Mouse (Mus musculus) kidney, postnatal 0 days (tissue): ENCODE measurements at regions not wholly inside any gene's neighbourhood (a gene's known extent, or its start where the extent isn't known, plus 50 kb on each side); places are given as distances from the start of the nearest gene placed in this dataset.

Source experiments
- ATAC-seq: fragments of 200-750 bp; cut with Nextera tagmentation; replicated peaks from 2 replicates; pipeline ENCODE4 v1.8.0; 2017; ENCODE audit warnings: low read depth, moderate number of reproducible peaks, moderate TSS enrichment, moderate library complexity; ENCODE audit not compliant: low FRiP score
- DNase-seq: peaks from one replicate; pipeline ENCODE4 v3.0.0-alpha.2; 2016; ENCODE audit warnings: low spot score
- H3K27ac ChIP-seq: fragments of 300-500 bp; sonication (generic); 2 replicates; pipeline ENCODE4 v1.5.1; 2014; ENCODE audit warnings: mild to moderate bottlenecking
- H3K27me3 ChIP-seq: fragments of 300-500 bp; sonication (generic); 2 replicates; pipeline ENCODE4 v1.6.1; 2014; ENCODE audit warnings: low read length, mixed read lengths; ENCODE audit not compliant: insufficient read depth
- H3K36me3 ChIP-seq: fragments of 300-500 bp; sonication (generic); 2 replicates; pipeline ENCODE4 v1.6.1; 2014; ENCODE audit warnings: low read length, mixed read lengths; ENCODE audit not compliant: insufficient read depth
- H3K4me1 ChIP-seq: fragments of 300-500 bp; sonication (generic); replicated peaks from 2 replicates; pipeline ENCODE4 v1.6.1; 2014; ENCODE audit warnings: antibody characterized with exemption, low read length, mixed read lengths; ENCODE audit not compliant: insufficient read depth
- H3K4me2 ChIP-seq: fragments of 300-500 bp; sonication (generic); 2 replicates; pipeline ENCODE4 v1.6.1; 2014; ENCODE audit warnings: mild to moderate bottlenecking, low read length, moderate library complexity, mixed read lengths
- H3K4me3 ChIP-seq: fragments of 300-500 bp; sonication (generic); replicated peaks from 2 replicates; pipeline ENCODE4 v1.5.1; 2014; ENCODE audit warnings: low read depth, low read length
- H3K9ac ChIP-seq: fragments of 300-500 bp; sonication (generic); 2 replicates; pipeline ENCODE4 v1.6.1; 2014; ENCODE audit warnings: low read depth, low read length
- H3K9me3 ChIP-seq: fragments of 300-500 bp; sonication (generic); replicated peaks from 2 replicates; pipeline ENCODE4 v1.6.1; 2016; ENCODE audit warnings: low read length, inconsistent platforms, mixed read lengths
- CTCF ChIP-seq: IDR thresholded peaks from 2 replicates; pipeline ENCODE4 v1.5.1; 2016; ENCODE audit warnings: antibody characterized with exemption, low read depth, mild to moderate bottlenecking, moderate library complexity
- WGBS: fragments of 180-500 bp; shearing (Covaris S2); extraction: QIAGEN DNeasy Blood & Tissue Kit; methylation state at CpG from one replicate; pipeline ENCODE4 v1.1.7; 2014; 5-methylcytosine and 5-hydroxymethylcytosine counted together

DNA sequence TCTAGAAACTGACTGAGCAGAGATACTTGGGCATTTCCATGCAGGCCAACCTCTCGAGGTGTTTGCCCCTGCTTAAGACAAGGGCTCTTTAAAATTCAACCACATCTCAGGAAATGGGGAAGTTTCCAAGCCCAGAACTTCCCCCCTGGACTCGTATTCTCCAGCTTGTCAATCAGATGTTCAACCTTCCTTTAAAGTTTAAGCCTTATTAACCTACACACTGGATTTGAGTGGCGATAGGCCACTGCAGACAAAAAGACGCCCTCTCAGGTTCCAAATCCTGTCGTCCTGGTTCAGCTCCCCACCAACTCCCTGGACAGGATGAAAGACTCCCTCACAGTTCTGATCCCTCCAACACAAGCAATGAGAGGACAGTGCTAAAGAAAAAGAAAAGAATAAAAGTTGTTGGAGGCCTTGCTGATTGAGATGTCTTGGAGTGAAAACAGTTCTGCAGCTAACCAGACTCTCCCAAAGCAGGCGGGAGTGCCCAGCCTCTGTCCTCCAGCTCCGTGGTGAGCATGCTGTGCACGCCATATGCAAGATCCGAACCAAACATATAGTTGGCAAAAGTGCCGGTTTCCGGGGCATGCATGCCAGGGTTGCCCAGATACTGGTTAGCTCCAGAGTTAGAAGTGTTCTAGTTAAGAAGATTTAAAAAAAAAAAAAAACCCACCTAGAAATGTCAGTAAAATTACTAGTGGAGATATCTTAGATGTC, 298.3 kb downstream of the Mycn start:
- Histone ChIP-seq H3K27ac (no peak overlapping the region), H3K36me3 (no peaks in the 10 kb centered on the region), H3K9ac (no peak overlapping the region), H3K27me3 (no peaks in the 10 kb centered on the region), H3K4me2 (no peak overlapping the region), H3K9me3 (no peaks in the 10 kb centered on the region), H3K4me3 (no peak overlapping the region), H3K4me1 (no peaks in the 10 kb centered on the region)
- no peak for TF ChIP-seq CTCF
- WGBS: 50% methylated on average over 11 of the region's 11 CpGs
- ATAC-seq (no peak), DNase-seq (peak; percentile 69)

DNA sequence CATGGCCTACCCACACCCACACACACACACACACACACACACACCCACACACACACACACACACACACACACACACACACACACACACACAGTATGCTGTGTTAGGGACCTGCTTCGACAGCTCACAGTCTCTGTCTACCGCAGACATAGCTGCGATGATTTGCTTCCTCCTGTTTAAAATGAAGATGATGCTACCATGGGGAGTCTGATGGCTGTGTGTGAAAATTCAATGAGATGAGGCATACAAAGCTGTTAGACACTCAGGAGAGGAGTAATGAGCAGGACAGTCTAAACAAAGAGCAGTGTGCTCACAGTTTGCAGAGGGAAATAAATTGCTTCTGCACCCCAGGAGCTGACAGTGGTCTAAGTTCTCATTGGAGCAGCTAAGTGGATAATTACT, 306.4 kb downstream of the Mycn start:
- no peaks in the 10 kb centered on the region for H3K27me3 ChIP-seq
- no peak overlapping the region for H3K9ac ChIP-seq
- WGBS: 94% methylated on average over 3 of the region's 3 CpGs
- DNase-seq (no peak), ATAC-seq (no peak)
- H3K4me1 ChIP-seq: no peaks in the 10 kb centered on the region
- H3K4me3 ChIP-seq: no peak overlapping the region
- no peak overlapping the region for H3K27ac ChIP-seq
- no peaks in the 10 kb centered on the region for H3K36me3 ChIP-seq
- H3K9me3 ChIP-seq: no peaks in the 10 kb centered on the region
- H3K4me2 ChIP-seq: no peak overlapping the region
- no peak for TF ChIP-seq CTCF

DNA sequence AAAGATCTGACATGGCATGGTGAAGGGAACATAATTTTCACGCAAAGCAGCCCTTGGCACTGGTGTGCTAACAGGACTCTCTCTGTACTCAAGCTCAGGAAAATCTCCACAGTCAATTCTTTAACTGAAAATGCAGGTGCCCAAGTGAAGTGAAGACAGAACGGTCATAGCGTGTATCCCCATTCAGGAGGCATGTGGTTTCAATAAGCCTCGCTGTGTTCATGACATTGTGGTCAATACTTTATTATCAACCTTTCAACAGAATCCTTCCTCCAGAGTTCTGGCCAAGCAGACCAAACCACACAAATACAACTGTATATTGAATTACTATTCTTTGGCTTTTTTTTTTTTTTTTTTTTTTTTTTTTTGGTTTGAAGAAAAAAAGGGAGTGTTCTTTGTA, 314.1 kb downstream of the Mycn start:
- H3K27me3 ChIP-seq: no peaks in the 10 kb centered on the region
- no peaks in the 10 kb centered on the region for H3K9me3 ChIP-seq
- H3K4me3 ChIP-seq: no peak overlapping the region
- no peaks in the 10 kb centered on the region for H3K4me1 ChIP-seq
- no peak overlapping the region for H3K4me2 ChIP-seq
- TF ChIP-seq CTCF: no peak
- H3K27ac ChIP-seq: no peak overlapping the region
- H3K9ac ChIP-seq: no peak overlapping the region
- WGBS: 94% methylated on average over 4 of the region's 4 CpGs
- no peak for DNase-seq
- H3K36me3 ChIP-seq: no peaks in the 10 kb centered on the region
- ATAC-seq: no peak

DNA sequence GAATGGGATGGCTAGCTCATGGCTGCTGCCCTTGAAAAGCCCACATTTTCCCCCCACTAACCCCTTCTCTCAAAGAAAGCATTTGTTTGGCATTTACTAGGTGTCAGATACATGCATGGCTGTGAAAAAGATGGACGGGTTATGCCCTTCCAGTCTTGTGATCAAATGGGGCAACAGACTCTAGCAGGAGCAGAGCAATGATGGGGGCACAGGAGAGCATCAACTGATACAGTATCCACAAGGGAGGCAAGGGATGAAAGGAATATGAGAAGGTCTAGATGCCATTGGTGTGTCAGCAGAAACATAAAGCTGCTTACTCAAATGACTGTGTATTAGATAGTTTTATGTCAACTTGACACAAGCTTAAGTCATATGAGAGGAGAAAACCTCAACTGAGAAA, 315.9 kb downstream of the Mycn start:
- no peak overlapping the region for H3K4me2 ChIP-seq
- H3K27ac ChIP-seq: no peak overlapping the region
- no peak overlapping the region for H3K9ac ChIP-seq
- DNase-seq: peak; percentile 28
- H3K4me1 ChIP-seq: no peaks in the 10 kb centered on the region
- WGBS: 68% methylated on average over 1 of the region's 1 CpGs
- ATAC-seq: no peak
- no peaks in the 10 kb centered on the region for H3K36me3 ChIP-seq
- H3K4me3 ChIP-seq: no peak overlapping the region
- H3K9me3 ChIP-seq: no peaks in the 10 kb centered on the region
- TF ChIP-seq CTCF: no peak
- no peaks in the 10 kb centered on the region for H3K27me3 ChIP-seq

DNA sequence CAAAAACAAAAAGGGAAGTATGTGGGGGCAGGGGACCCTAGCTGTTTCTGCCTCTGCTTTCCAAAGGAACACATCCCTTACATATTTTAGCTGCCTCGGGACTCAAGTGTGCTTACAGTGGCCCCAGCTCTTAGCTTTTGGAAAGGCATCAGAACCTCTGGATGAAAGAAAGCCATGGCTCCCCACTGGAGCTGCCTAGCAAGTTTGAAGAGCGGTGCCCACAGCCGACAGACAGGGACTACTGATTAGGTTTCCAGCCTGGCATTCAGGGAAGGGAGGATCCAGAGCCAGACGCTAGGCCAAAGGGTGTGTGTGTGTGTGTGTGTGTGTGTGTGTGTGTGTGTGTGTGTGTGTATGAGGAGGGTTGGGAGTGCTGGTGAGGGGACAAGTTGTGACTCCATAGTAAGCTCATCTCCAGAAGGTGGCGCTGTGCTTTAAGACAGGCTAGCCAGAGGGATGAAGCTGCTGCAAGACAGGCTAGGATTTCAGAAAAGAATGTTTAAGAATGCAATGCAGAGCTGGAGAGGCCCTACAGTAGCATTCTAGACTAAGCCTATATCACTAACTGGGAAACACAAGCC, 318.9 kb downstream of the Mycn start:
- Histone ChIP-seq H3K36me3 (no peaks in the 10 kb centered on the region), H3K27me3 (no peaks in the 10 kb centered on the region), H3K4me1 (no peaks in the 10 kb centered on the region), H3K9ac (no peak overlapping the region), H3K4me2 (no peak overlapping the region), H3K27ac (no peak overlapping the region), H3K4me3 (no peak overlapping the region), H3K9me3 (no peaks in the 10 kb centered on the region)
- WGBS: 17% methylated on average over 5 of the region's 5 CpGs
- ATAC-seq: peak; percentile 78
- peak; percentile 97 for DNase-seq
- peak; percentile 80 for TF ChIP-seq CTCF

DNA sequence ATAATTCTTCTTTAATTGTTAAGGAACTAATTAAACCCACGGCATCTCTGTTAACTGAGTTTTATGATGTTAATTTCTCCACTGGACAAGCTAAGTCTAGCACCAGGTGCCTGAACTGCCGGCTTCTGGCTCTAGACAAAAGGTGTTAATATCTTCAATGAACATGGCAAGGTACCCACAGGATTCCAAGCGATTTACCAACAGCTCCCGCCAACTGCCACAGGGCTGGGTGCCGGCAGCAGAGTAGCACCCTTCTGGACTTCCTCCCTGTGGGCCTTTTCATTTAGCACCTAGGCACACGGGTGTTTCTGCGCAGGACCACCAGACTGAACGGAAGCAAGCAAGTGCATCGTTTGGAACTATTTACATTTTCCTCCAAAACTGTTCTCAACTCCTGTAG, 320.2 kb downstream of the Mycn start:
- H3K27me3 ChIP-seq: no peaks in the 10 kb centered on the region
- no peaks in the 10 kb centered on the region for H3K36me3 ChIP-seq
- no peak for DNase-seq
- no peak overlapping the region for H3K9ac ChIP-seq
- WGBS: 79% methylated on average over 9 of the region's 9 CpGs
- H3K4me3 ChIP-seq: no peak overlapping the region
- H3K4me1 ChIP-seq: no peaks in the 10 kb centered on the region
- ATAC-seq: no peak
- H3K27ac ChIP-seq: no peak overlapping the region
- H3K9me3 ChIP-seq: no peaks in the 10 kb centered on the region
- no peak for TF ChIP-seq CTCF
- H3K4me2 ChIP-seq: no peak overlapping the region

DNA sequence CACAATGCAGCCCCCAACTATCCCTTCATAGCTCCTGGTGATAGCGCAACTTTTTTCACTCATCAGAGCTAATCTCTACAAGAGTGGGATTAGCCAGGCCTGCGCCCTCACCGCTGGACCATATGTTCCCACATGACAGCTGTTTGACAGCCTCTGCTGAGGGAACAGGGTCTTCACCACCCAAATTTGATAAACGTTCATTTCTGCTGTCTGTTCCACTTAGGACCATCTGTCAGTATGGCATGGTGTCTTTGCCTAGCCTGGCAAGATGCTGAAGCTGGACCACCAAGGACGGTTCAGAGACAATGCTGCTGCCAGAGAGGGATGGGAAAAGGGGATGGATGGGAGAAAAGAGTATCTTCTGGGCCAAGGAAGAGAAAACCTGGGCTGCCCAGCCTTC, 321.4 kb downstream of the Mycn start:
- ATAC-seq (no peak), DNase-seq (no peak)
- no peak overlapping the region for H3K4me3 ChIP-seq
- H3K4me1 ChIP-seq: no peaks in the 10 kb centered on the region
- no peaks in the 10 kb centered on the region for H3K27me3 ChIP-seq
- no peaks in the 10 kb centered on the region for H3K9me3 ChIP-seq
- no peak overlapping the region for H3K27ac ChIP-seq
- no peak overlapping the region for H3K9ac ChIP-seq
- TF ChIP-seq CTCF: no peak
- H3K4me2 ChIP-seq: no peak overlapping the region
- WGBS: 97% methylated on average over 5 of the region's 5 CpGs
- no peaks in the 10 kb centered on the region for H3K36me3 ChIP-seq
